ENCODE assay signal across 8 mouse cellular contexts in genomic region chr9:108842989-108843388, GRCm38 (mm10). TPM values are rescaled to one million over a fixed set of nuclear protein-coding genes. Genes with fewer than 3 reads are reported as not detected.
DNase-seq lines count a peak whose midpoint lies in the region; ATAC-seq and TF ChIP-seq lines count a peak whose summit lies in the region.

No protein-coding gene starts in this region.

- peaks cover 98% of the 10 kb centered on the region for H3K36me3 ChIP-seq in forebrain, embryonic 13.5 days (ENCODE audit: poor library complexity, severe bottlenecking)
- H3K36me3 ChIP-seq in lung, embryonic 15.5 days, result no peaks in the 10 kb centered on the region
- no peaks in the 10 kb centered on the region for H3K36me3 ChIP-seq in small intestine, adult 2 months (ENCODE audit: control insufficient read depth, insufficient read depth, low read length)

- no peaks in the 10 kb centered on the region for H3K9me3 ChIP-seq in forebrain, embryonic 13.5 days (replicated peaks)
- no peaks in the 10 kb centered on the region for H3K9me3 ChIP-seq in lung, embryonic 15.5 days

- intact Hi-C loops in heart, postnatal 14 days (cut with DNase I), result no loop called here

- peak; percentile 43; the same call in 1 of the 2 replicates for TF ChIP-seq CTCF in small intestine, adult 2 months (IDR thresholded peaks at IDR 0.05; ENCODE audit: extremely low read depth, insufficient read length, insufficient replicate concordance, low read depth, low read length)

- H3K4me2 ChIP-seq in forebrain, embryonic 13.5 days, result 0 out of 2 replicates have a peak overlapping the region, but pooled peaks have one; percentile 1
- peak overlapping the region; percentile 37; the same call in 1 of the 2 replicates for H3K4me2 ChIP-seq in lung, embryonic 15.5 days

- no peak overlapping the region for H3K9ac ChIP-seq in forebrain, embryonic 13.5 days
- H3K9ac ChIP-seq in lung, embryonic 15.5 days, result no peak overlapping the region

- H3K27ac ChIP-seq in forebrain, embryonic 13.5 days, result no peak overlapping the region
- H3K27ac ChIP-seq in lung, embryonic 15.5 days, result no peak overlapping the region
- no peak overlapping the region for H3K27ac ChIP-seq in small intestine, adult 2 months (ENCODE audit: insufficient read depth, low read depth, low read length)

- DNase-seq in A20 (ENCODE audit: low read depth, low spot score), result peak; percentile 15
- peak; percentile 89 for DNase-seq in brain, adult 2 months (ENCODE audit: low read depth, low spot score)
- DNase-seq in heart, postnatal 14 days, result peak; percentile 45 to 73
- DNase-seq in layer of hippocampus, adult 18-20 months (ENCODE audit: low spot score in 2 of 2), result peak; percentile 52 to 70
- DNase-seq in urinary bladder, postnatal 4 days (ENCODE audit: low spot score in 2 of 2), result no peak

- ATAC-seq in forebrain, embryonic 13.5 days, result peak; percentile 44
- peak; percentile 12; the same call in 1 of the 2 replicates for ATAC-seq in lung, embryonic 15.5 days (ENCODE audit: borderline replicate concordance, extremely low read depth, low FRiP score, low TSS enrichment)

- no peak for TF ChIP-seq POLR2A in small intestine, adult 2 months (IDR thresholded peaks at IDR 0.05; ENCODE audit: low read depth, low read length)

- H3K4me3 ChIP-seq in forebrain, embryonic 13.5 days, result no peak overlapping the region
- H3K4me3 ChIP-seq in lung, embryonic 15.5 days, result no peak overlapping the region
- peak overlapping the region; percentile 8; the same call in 1 of the 2 replicates for H3K4me3 ChIP-seq in small intestine, adult 2 months (ENCODE audit: low read depth, low read length)

- H3K27me3 ChIP-seq in forebrain, embryonic 13.5 days, result no peaks in the 10 kb centered on the region
- peaks cover 10% of the 10 kb centered on the region; the same call in 1 of the 2 replicates for H3K27me3 ChIP-seq in lung, embryonic 15.5 days
- no peaks in the 10 kb centered on the region for H3K27me3 ChIP-seq in small intestine, adult 2 months (ENCODE audit: control insufficient read depth, insufficient read depth, low read length)

- no peaks in the 10 kb centered on the region for H3K4me1 ChIP-seq in forebrain, embryonic 13.5 days
- H3K4me1 ChIP-seq in lung, embryonic 15.5 days, result no peaks in the 10 kb centered on the region
- H3K4me1 ChIP-seq in small intestine, adult 2 months (ENCODE audit: control insufficient read depth, insufficient read depth, insufficient read length, low read length), result peaks cover 15% of the 10 kb centered on the region

- WGBS in forebrain, embryonic 13.5 days, result 21% methylated on average over 14 of the region's 14 CpGs
- 15% methylated on average over 14 of the region's 14 CpGs for WGBS in lung, embryonic 15.5 days
- 6% methylated on average over 14 of the region's 14 CpGs for WGBS in small intestine, adult 2 months

RNA-seq across cellular contexts. Expression of gene Slc26a6, which starts 10.1 kb away (rescaled TPM):
- polyA plus RNA-seq in forebrain, embryonic 13.5 days (2015; fragmentation: Nextera tagmentation; extraction: Ambion mirVana), result 8.1 and 8.5 TPM in 2 replicates
- 10 to 100 TPM; 27.0 TPM for total RNA-seq in heart, postnatal 14 days (2021)
- total RNA-seq in layer of hippocampus, adult 18-20 months (2021), result 10 to 100 TPM; 13.8 to 16.1 TPM
- polyA plus RNA-seq in lung, embryonic 15.5 days (2015; fragmentation: Nextera tagmentation; extraction: Ambion mirVana), result 7.8 and 10.4 TPM in 2 replicates
- polyA plus RNA-seq in small intestine, adult 2 months (2012; rRNA removed), result 734 and 815 TPM in 2 replicates

RNA-seq across cellular contexts. Expression of gene Celsr3, which starts 16.9 kb away (rescaled TPM):
- 13.3 and 14.4 TPM in 2 replicates for polyA plus RNA-seq in forebrain, embryonic 13.5 days (2015; fragmentation: Nextera tagmentation; extraction: Ambion mirVana)
- under 1 TPM; 0.12 TPM for total RNA-seq in heart, postnatal 14 days (2021)
- 10 to 100 TPM; 54.6 to 58.6 TPM for total RNA-seq in layer of hippocampus, adult 18-20 months (2021)
- 0.14 and 0.15 TPM in 2 replicates for polyA plus RNA-seq in lung, embryonic 15.5 days (2015; fragmentation: Nextera tagmentation; extraction: Ambion mirVana)
- polyA plus RNA-seq in small intestine, adult 2 months (2012; rRNA removed), result 1.5 and 1.7 TPM in 2 replicates

RNA-seq across cellular contexts. Expression of gene Nckipsd, which starts 34.8 kb away (rescaled TPM):
- 15.2 and 17.6 TPM in 2 replicates for polyA plus RNA-seq in forebrain, embryonic 13.5 days (2015; fragmentation: Nextera tagmentation; extraction: Ambion mirVana)
- 10 to 100 TPM in 1 of 2 experiments, 1 to 10 TPM in 1; 9.9 to 11.4 TPM for total RNA-seq in heart, postnatal 14 days (2021)
- total RNA-seq in layer of hippocampus, adult 18-20 months (2021), result 10 to 100 TPM; 75.6 to 78.8 TPM
- 15.3 and 16.6 TPM in 2 replicates for polyA plus RNA-seq in lung, embryonic 15.5 days (2015; fragmentation: Nextera tagmentation; extraction: Ambion mirVana)
- polyA plus RNA-seq in small intestine, adult 2 months (2012; rRNA removed), result 13.5 and 18.1 TPM in 2 replicates

RNA-seq across cellular contexts. Expression of gene Ip6k2, which starts 59.4 kb away (rescaled TPM):
- polyA plus RNA-seq in forebrain, embryonic 13.5 days (2015; fragmentation: Nextera tagmentation; extraction: Ambion mirVana), result 153 and 172 TPM in 2 replicates
- 10 to 100 TPM; 30.7 to 31.8 TPM for total RNA-seq in heart, postnatal 14 days (2021)
- total RNA-seq in layer of hippocampus, adult 18-20 months (2021), result 100 to 1,000 TPM; 240 to 270 TPM
- 72.5 and 74.7 TPM in 2 replicates for polyA plus RNA-seq in lung, embryonic 15.5 days (2015; fragmentation: Nextera tagmentation; extraction: Ambion mirVana)
- polyA plus RNA-seq in small intestine, adult 2 months (2012; rRNA removed), result 45.0 and 53.8 TPM in 2 replicates

Comparison
In these comparisons a context has a peak if more than half of its experiments do, and no peak if none do; other contexts are left out.
1. DNase-seq: peak in A20 (single experiment), brain, adult 2 months (single experiment), heart, postnatal 14 days (2 of 2) and layer of hippocampus, adult 18-20 months (2 of 2); none in urinary bladder, postnatal 4 days (0 of 2).
2. RNA of gene Slc26a6, which starts 10.1 kb away (polyA plus RNA-seq): 734 to 815 TPM in small intestine, adult 2 months; 8.1 to 8.5 TPM in forebrain, embryonic 13.5 days and 7.8 to 10.4 TPM in lung, embryonic 15.5 days; every median in the first group is over 10 times any median in the second.